Mouse (Mus musculus) G1E (cell line): ENCODE measurements around the gene Zfp316. TPM values are rescaled to one million over a fixed set of nuclear protein-coding genes. Genes with fewer than 3 reads are reported as not detected.
A peak's percentile ranks its signal among the peaks of the same experiment; 100 is the strongest.

ENCODE experiments used
- ATAC-seq: 2 replicates; pipeline ENCODE4 v1.8.0; 2016; ENCODE audit warnings: mild to moderate bottlenecking; ENCODE audit not compliant: insufficient number of reproducible peaks, poor library complexity, low FRiP score, severe bottlenecking; ENCODE audit errors: extremely low read depth
- DNase-seq: peaks from one replicate; pipeline ENCODE4 v3.0.0; 2012; ENCODE audit warnings: low spot score
- H3K27me3 ChIP-seq: 2 replicates; pipeline ENCODE4 v1.6.1; 2012; ENCODE audit warnings: mild to moderate bottlenecking, low read length, inconsistent platforms; ENCODE audit not compliant: insufficient read depth
- H3K36me3 ChIP-seq: replicated peaks from 2 replicates; pipeline ENCODE3; 2012; ENCODE audit warnings: mild to moderate bottlenecking, inconsistent platforms
- H3K4me1 ChIP-seq: 2 replicates; pipeline ENCODE4 v1.6.1; 2012; ENCODE audit warnings: low read depth, low read length, inconsistent platforms, mixed read lengths; ENCODE audit not compliant: insufficient read depth
- H3K4me3 ChIP-seq: 2 replicates; pipeline ENCODE4 v1.5.1; 2012; ENCODE audit warnings: low read depth, mild to moderate bottlenecking, inconsistent platforms, low read length, moderate library complexity, mixed read lengths
- H3K9me3 ChIP-seq: replicated peaks from 2 replicates; pipeline ENCODE4 v1.6.1; 2012; ENCODE audit warnings: inconsistent platforms
- CTCF ChIP-seq: IDR thresholded peaks from 2 replicates; pipeline ENCODE4 v1.5.1; 2012; ENCODE audit warnings: low read depth, low read length, inconsistent platforms, mixed read lengths
- GATA1 ChIP-seq: IDR thresholded peaks from 2 replicates; pipeline ENCODE4 v1.6.1; 2012; ENCODE audit warnings: borderline replicate concordance, low read length, inconsistent platforms, mixed read lengths
- GATA2 ChIP-seq: IDR thresholded peaks from 2 replicates; pipeline ENCODE4 v1.6.1; 2012; ENCODE audit warnings: low read depth, low read length, inconsistent platforms, borderline replicate concordance
- POLR2AphosphoS5 ChIP-seq: IDR thresholded peaks from 2 replicates; pipeline ENCODE4 v1.6.1; 2012; ENCODE audit warnings: low read depth, low read length, inconsistent platforms; ENCODE audit not compliant: insufficient replicate concordance
- TAL1 ChIP-seq: conservative IDR thresholded peaks from 2 replicates; pipeline ENCODE4 v1.6.1; 2012; ENCODE audit warnings: low read depth, low read length, inconsistent platforms, mixed read lengths
- polyA plus RNA-seq: library from polyadenylated mRNA; stranded (reverse); fragments of >175 nt; gene quantifications from 2 replicates; pipeline ENCODE4 v1.2.3, GENCODE M21; 2012
- total RNA-seq, 2 experiments: library from RNA; stranded (forward) in 1 of 2; stranded (reverse) in 1 of 2; fragments of 200-1000 nt in 1 of 2; fragments of >200 nt in 1 of 2; fragmentation: Nextera tagmentation in 1 of 2; gene quantifications; 2 replicates each; pipeline ENCODE4 v1.2.3; 2014 to 2017

Zfp316 gene
- total and polyA plus RNA-seq, 3 experiments = 2.4 to 8.2 (median 3.4) TPM

DNA sequence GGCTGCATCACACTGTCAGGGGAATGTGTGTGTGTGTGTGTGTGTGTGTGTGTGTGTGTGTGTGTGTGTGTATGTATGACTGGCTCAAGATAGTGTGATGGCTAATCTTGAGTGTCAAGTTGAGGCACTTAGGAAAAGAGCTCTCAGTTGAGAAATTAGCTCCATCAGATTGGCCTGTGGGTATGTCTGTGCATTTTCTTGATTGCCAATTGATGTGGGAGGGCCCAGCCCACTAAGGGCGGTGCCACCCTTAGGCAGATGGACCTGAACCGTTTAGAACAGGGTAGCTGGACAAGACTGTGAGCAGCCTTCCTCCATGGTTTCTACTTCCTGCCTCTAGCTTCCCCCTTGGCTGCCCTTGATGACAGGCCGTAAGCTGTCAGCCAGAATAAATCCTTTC, 2.3 kb upstream of the Zfp316 start:
- ATAC-seq = no peak
- no peak overlapping the region; the same call in 1 of the 2 replicates for H3K4me3 ChIP-seq
- TF ChIP-seq GATA2 = no peak
- TF ChIP-seq GATA1 = no peak
- TF ChIP-seq TAL1 = no peak
- TF ChIP-seq CTCF = no peak
- TF ChIP-seq POLR2AphosphoS5 = no peak

DNA sequence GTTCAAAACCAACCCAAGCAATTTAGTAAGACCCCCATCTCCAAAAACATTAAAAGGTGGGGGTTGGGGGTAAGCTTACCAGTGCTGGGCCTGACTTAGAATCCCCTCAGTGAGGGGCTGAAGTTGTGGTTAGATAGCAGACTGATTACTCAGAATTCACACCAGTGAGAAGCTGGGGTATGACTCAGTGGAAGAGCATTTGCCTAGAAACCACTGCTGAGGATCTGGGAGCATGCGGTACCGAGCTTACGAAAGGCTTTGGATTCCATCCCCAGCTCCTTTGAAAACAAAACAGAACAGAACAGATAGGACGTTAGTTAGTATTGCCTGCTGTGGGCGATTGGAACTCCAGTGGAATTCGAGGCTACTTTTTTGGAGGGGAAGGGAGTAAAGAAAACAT, 1.8 kb upstream of the Zfp316 start:
- TF ChIP-seq GATA1 = no peak
- TF ChIP-seq GATA2 = no peak
- TF ChIP-seq CTCF = no peak
- TF ChIP-seq POLR2AphosphoS5 = no peak
- no peak for TF ChIP-seq TAL1
- no peaks in the 10 kb centered on the region for H3K9me3 ChIP-seq
- peaks cover 16% of the 10 kb centered on the region; the same call in 1 of the 2 replicates for H3K27me3 ChIP-seq
- peaks cover 76% of the 10 kb centered on the region for H3K4me1 ChIP-seq
- no peak for DNase-seq
- no peak for ATAC-seq
- no peak overlapping the region for H3K4me3 ChIP-seq
- peaks cover 13% of the 10 kb centered on the region for H3K36me3 ChIP-seq

More for the DNA sequence above, 2.3 kb upstream of the Zfp316 start:
- Histone ChIP-seq H3K27me3 (peaks cover 19% of the 10 kb centered on the region), H3K4me1 (peaks cover 72% of the 10 kb centered on the region), H3K36me3 (peaks cover 13% of the 10 kb centered on the region), H3K9me3 (no peaks in the 10 kb centered on the region)
- DNase-seq = no peak

DNA sequence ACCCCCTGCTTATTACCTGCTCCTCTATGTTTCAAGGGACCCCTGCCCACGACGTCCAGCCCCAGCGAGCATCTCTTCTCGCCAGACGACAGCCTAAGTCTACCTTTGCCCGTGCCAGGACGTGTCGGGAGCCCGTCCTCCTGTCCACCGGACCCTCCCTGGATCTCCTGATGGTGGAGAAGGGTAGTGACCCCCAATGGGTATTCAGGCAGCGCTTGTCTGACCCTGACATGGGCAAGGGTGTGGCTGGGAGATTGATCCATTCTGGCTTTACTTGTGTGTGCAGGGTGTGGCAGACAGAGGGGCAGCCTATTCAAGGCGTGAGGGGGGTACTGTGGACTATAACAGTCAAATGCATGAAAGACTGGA, 313 bp upstream of the Zfp316 start:
- TF ChIP-seq TAL1 (no peak), GATA2 (no peak), POLR2AphosphoS5 (no peak), CTCF (no peak), GATA1 (no peak)
- peaks cover 17% of the 10 kb centered on the region for H3K36me3 ChIP-seq
- peaks cover 73% of the 10 kb centered on the region for H3K4me1 ChIP-seq
- no peaks in the 10 kb centered on the region for H3K9me3 ChIP-seq
- ATAC-seq (no peak), DNase-seq (peak; percentile 13)
- peaks cover 5% of the 10 kb centered on the region; the same call in 1 of the 2 replicates for H3K27me3 ChIP-seq
- H3K4me3 ChIP-seq = peak overlapping the region; percentile 85

DNA sequence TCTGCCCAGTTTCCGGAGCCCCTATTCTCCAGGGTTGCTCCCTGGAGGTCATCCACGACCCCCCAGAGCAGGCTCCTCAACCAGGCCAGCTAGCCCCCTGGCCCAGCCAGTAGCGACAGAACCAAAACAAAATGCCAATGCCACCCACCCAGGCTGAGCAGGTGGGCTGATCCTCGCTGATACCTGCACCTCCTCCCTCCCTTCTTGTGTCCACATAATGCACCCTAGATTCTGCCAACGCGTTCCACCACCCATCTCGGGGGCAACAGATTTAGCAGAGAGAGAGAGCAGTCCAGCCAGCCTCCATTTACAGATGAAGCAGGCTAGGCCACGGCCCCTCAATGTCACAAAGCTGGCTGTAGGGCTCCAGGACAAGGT, 848 bp downstream of the Zfp316 start:
- ATAC-seq (no peak), DNase-seq (no peak)
- Histone ChIP-seq H3K4me1 (peaks cover 72% of the 10 kb centered on the region), H3K9me3 (no peaks in the 10 kb centered on the region), H3K4me3 (peak overlapping the region; percentile 85), H3K36me3 (peaks cover 28% of the 10 kb centered on the region), H3K27me3 (no peaks in the 10 kb centered on the region; the same call in 1 of the 2 replicates)
- TF ChIP-seq GATA2 (no peak), CTCF (no peak), GATA1 (no peak), POLR2AphosphoS5 (no peak), TAL1 (no peak)

DNA sequence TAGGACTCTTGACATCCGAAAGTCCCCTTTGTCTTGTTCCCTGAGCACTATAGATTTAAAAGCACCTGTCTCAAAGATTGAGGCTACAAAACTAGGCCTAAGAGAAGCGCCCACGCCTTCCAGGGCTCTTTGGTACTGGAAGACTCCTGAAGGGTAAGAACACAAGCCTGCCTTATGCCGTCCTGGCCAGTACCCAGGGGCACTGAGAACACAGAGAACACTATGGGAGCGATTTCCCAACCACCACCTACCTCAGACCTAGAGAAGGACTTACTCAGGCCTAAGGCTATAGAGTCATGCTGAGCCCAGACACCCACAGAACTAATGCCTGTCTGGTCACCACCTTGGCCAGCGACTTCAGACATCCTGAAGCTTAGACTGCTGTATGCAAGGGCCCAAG, 3.0 kb downstream of the Zfp316 start:
- DNase-seq = no peak
- Histone ChIP-seq H3K4me3 (no peak overlapping the region), H3K36me3 (peaks cover 48% of the 10 kb centered on the region), H3K27me3 (no peaks in the 10 kb centered on the region), H3K4me1 (peaks cover 55% of the 10 kb centered on the region), H3K9me3 (no peaks in the 10 kb centered on the region)
- TF ChIP-seq POLR2AphosphoS5 (no peak), GATA1 (no peak), CTCF (no peak), TAL1 (no peak), GATA2 (no peak)
- no peak for ATAC-seq

DNA sequence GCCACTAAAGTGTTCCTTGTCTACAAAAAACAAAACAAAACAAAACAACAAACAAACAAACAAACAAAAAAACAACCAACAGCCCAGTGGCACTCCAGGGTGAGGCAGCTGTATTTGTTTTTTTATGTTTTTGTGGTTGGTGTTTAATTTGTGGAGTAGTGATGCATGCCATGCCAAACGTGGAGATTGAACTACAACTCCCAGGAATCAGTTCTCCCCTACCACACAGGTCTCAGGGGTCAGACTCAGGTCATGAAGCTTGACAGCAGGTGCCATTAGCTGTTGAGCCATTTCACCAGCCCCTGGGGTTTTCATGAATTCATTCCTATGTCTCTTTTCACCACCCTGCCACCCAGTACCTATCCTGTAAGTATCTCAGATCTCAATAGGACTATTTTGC, 4.4 kb downstream of the Zfp316 start:
- H3K36me3 ChIP-seq = peaks cover 55% of the 10 kb centered on the region
- DNase-seq (no peak), ATAC-seq (no peak)
- H3K9me3 ChIP-seq = no peaks in the 10 kb centered on the region
- peaks cover 41% of the 10 kb centered on the region for H3K4me1 ChIP-seq
- H3K4me3 ChIP-seq = no peak overlapping the region
- TF ChIP-seq TAL1 = no peak
- TF ChIP-seq POLR2AphosphoS5 = no peak
- no peak for TF ChIP-seq GATA2
- no peak for TF ChIP-seq GATA1
- TF ChIP-seq CTCF = no peak
- H3K27me3 ChIP-seq = no peaks in the 10 kb centered on the region

DNA sequence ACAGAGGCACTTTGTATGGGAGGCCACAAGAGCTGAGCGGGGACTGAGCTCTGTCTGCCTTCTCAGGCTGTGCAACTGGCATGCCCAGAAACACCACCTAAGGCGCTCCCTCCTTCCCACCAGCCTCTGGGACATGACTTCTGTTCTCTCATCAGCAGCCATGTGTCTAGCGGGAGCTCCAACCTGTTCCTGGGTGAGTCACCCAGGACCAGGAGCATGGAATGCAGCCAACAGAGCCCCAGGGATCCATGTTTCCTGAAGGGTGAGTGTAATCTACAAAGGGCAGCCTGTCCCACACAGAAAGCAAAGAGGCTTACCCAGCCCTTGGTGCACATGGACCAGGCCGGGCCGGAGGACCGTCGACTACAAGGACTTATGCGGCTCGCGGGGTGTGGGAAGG, 5.1 kb downstream of the Zfp316 start:
- no peaks in the 10 kb centered on the region for H3K27me3 ChIP-seq
- no peak overlapping the region for H3K4me3 ChIP-seq
- TF ChIP-seq GATA1 = no peak
- no peak for TF ChIP-seq GATA2
- no peak for TF ChIP-seq TAL1
- no peak for TF ChIP-seq POLR2AphosphoS5
- TF ChIP-seq CTCF = no peak
- H3K9me3 ChIP-seq = no peaks in the 10 kb centered on the region
- ATAC-seq (no peak), DNase-seq (no peak)
- H3K4me1 ChIP-seq = peaks cover 35% of the 10 kb centered on the region
- peaks cover 62% of the 10 kb centered on the region for H3K36me3 ChIP-seq

DNA sequence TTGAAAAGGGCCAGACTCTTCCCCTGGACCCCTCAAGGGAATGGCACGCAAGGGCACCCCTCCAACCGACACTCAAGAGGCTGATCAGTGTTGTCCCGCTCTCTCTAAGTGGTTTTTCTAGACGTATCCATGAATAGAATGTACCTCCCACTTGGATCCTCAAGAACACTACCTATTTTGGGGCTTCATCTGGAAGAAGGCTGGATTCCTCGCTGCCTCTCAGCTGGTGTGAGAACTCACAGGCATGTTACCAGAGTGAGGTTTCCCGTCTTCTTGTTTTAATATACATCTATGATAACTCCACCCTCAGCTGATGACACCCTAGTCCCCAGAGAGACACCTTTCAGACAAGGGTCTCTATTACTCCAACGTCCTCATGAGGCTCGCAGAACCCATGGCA, 8.2 kb downstream of the Zfp316 start:
- Histone ChIP-seq H3K36me3 (peaks cover 86% of the 10 kb centered on the region), H3K27me3 (no peaks in the 10 kb centered on the region), H3K4me3 (no peak overlapping the region), H3K9me3 (no peaks in the 10 kb centered on the region), H3K4me1 (peaks cover 13% of the 10 kb centered on the region)
- no peak for TF ChIP-seq CTCF
- TF ChIP-seq TAL1 = no peak
- TF ChIP-seq POLR2AphosphoS5 = no peak
- TF ChIP-seq GATA1 = no peak
- ATAC-seq (no peak), DNase-seq (no peak)
